ENCODE assay signal across 16 mouse cellular contexts in the genomic region with DNA sequence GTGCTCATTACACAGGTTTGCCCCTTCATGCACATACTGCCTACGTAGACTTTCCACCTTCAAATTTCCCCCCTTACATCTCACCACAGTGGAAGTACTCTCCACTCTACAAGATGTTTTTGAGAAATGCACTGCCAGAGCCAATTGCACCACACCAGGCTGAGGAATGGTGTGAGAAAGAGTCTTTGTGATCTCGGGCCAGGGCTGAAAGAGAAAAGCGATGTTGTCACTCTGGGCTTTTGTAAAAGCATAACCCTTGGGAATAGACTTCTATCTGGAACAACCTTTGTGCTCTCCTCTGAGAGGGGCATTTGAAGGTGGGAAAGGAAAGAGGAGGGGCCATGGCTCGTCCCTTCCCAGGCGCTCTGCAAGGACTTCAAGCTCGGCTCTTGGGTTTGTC.
"Had no signal": no experiment of that assay in that cellular context is flagged by ENCODE, and none has a peak within 500 bp of the region (broad histone marks: within the 10 kb centered on the region; RNA-seq: fewer than 3 reads in every experiment).

No protein-coding gene starts in this region.

- H3K4me3 ChIP-seq: limb, embryonic 12.5 days; liver, embryonic 13.5 days; midbrain, embryonic 10.5 days; myocyte; neural tube, embryonic 15.5 days had no signal

- H3K9ac ChIP-seq: limb, embryonic 12.5 days; liver, embryonic 13.5 days; liver, postnatal 0 days; neural tube, embryonic 15.5 days had no signal

- H3K27ac ChIP-seq: kidney, postnatal 0 days; limb, embryonic 12.5 days; liver, embryonic 13.5 days; midbrain, embryonic 10.5 days; neural tube, embryonic 15.5 days; stomach, postnatal 0 days had no signal

- DNase-seq: kidney, adult 11 months; kidney, adult 9 months; kidney, postnatal 36 days; liver; liver, embryonic 13.5 days; liver, postnatal 0 days; midbrain, embryonic 14.5 days; right cerebral cortex, adult 18-20 months; right cerebral cortex, postnatal 25 days; thymus, postnatal 4 days had no signal

- H3K4me2 ChIP-seq: limb, embryonic 12.5 days; liver, embryonic 13.5 days; neural tube, embryonic 15.5 days had no signal

- H3K27me3 ChIP-seq: limb, embryonic 12.5 days; liver, embryonic 13.5 days; neural tube, embryonic 15.5 days had no signal

- ATAC-seq: liver, postnatal 0 days had no signal

- H3K9me3 ChIP-seq: limb, embryonic 12.5 days; liver, embryonic 13.5 days; midbrain, embryonic 10.5 days; neural tube, embryonic 15.5 days had no signal

- H3K4me1 ChIP-seq: limb, embryonic 12.5 days; liver, embryonic 13.5 days; midbrain, embryonic 10.5 days; neural tube, embryonic 15.5 days had no signal

- H3K36me3 ChIP-seq: limb, embryonic 12.5 days; liver, embryonic 13.5 days; midbrain, embryonic 10.5 days; neural tube, embryonic 15.5 days had no signal
